Mouse (Mus musculus): ENCODE results near the gene Cep83. TPM values are rescaled to one million over a fixed set of nuclear protein-coding genes. Genes with fewer than 3 reads are reported as not detected.
"Not testable (repeated sequence)": the region's sequence is repeated elsewhere in the genome, so short reads cannot be mapped to it uniquely, and the experiment has no call there.

The Cep83 gene
- polyA plus RNA-seq, 1 experiment = 3.2 TPM

GRCm38 (mm10) chr10:94720300-94720699, 31.8 kb downstream of the Cep83 start:
- Histone ChIP-seq H3K4me1 (ENCODE audit: control insufficient read depth, insufficient read depth, insufficient read length, low read length) (no peaks in the 10 kb centered on the region), H3K36me3 (ENCODE audit: control insufficient read depth, insufficient read depth, low read length) (peaks cover 5% of the 10 kb centered on the region), H3K4me3 (ENCODE audit: low read depth, low read length) (no peak overlapping the region), H3K27ac (ENCODE audit: insufficient read depth, low read depth, low read length) (no peak overlapping the region), H3K27me3 (ENCODE audit: control insufficient read depth, insufficient read depth, low read length) (no peaks in the 10 kb centered on the region)
- no peak for TF ChIP-seq POLR2A (IDR thresholded peaks at IDR 0.05; ENCODE audit: low read depth, low read length)
- TF ChIP-seq CTCF (IDR thresholded peaks at IDR 0.05; ENCODE audit: extremely low read depth, insufficient read length, insufficient replicate concordance, low read depth, low read length) = no peak
- 95% methylated on average over 6 of the region's 6 CpGs for WGBS

- not testable (repeated sequence) for H3K4me1 ChIP-seq (ENCODE audit: control insufficient read depth, insufficient read depth, insufficient read length, low read length); H3K36me3 ChIP-seq (ENCODE audit: control insufficient read depth, insufficient read depth, low read length); H3K4me3 ChIP-seq (ENCODE audit: low read depth, low read length); H3K27me3 ChIP-seq (ENCODE audit: control insufficient read depth, insufficient read depth, low read length); H3K27ac ChIP-seq (ENCODE audit: insufficient read depth, low read depth, low read length)
- WGBS = 86% methylated on average over 2 of the region's 2 CpGs
Measured at GRCm38 (mm10) chr10:94728053-94728452, 39.6 kb downstream of the Cep83 start.

- WGBS = 95% methylated on average over 3 of the region's 3 CpGs
- Histone ChIP-seq H3K36me3 (ENCODE audit: control insufficient read depth, insufficient read depth, low read length) (peaks cover 5% of the 10 kb centered on the region), H3K4me1 (ENCODE audit: control insufficient read depth, insufficient read depth, insufficient read length, low read length) (peaks cover 2% of the 10 kb centered on the region; the same call in 1 of the 2 replicates), H3K4me3 (ENCODE audit: low read depth, low read length) (no peak overlapping the region), H3K27ac (ENCODE audit: insufficient read depth, low read depth, low read length) (no peak overlapping the region), H3K27me3 (ENCODE audit: control insufficient read depth, insufficient read depth, low read length) (no peaks in the 10 kb centered on the region)
- TF ChIP-seq POLR2A (IDR thresholded peaks at IDR 0.05; ENCODE audit: low read depth, low read length) = no peak
- TF ChIP-seq CTCF (IDR thresholded peaks at IDR 0.05; ENCODE audit: extremely low read depth, insufficient read length, insufficient replicate concordance, low read depth, low read length) = no peak
Measured at GRCm38 (mm10) chr10:94730445-94730844, 42.0 kb downstream of the Cep83 start.

GRCm38 (mm10) chr10:94734829-94735228, 46.4 kb downstream of the Cep83 start:
- peaks cover 2% of the 10 kb centered on the region; the same call in 1 of the 2 replicates for H3K4me1 ChIP-seq (ENCODE audit: control insufficient read depth, insufficient read depth, insufficient read length, low read length)
- no peak overlapping the region for H3K27ac ChIP-seq (ENCODE audit: insufficient read depth, low read depth, low read length)
- no peak for TF ChIP-seq POLR2A (IDR thresholded peaks at IDR 0.05; ENCODE audit: low read depth, low read length)
- TF ChIP-seq CTCF (IDR thresholded peaks at IDR 0.05; ENCODE audit: extremely low read depth, insufficient read length, insufficient replicate concordance, low read depth, low read length) = no peak
- H3K4me3 ChIP-seq (ENCODE audit: low read depth, low read length) = no peak overlapping the region
- 91% methylated on average over 3 of the region's 3 CpGs for WGBS
- H3K36me3 ChIP-seq (ENCODE audit: control insufficient read depth, insufficient read depth, low read length) = no peaks in the 10 kb centered on the region
- no peaks in the 10 kb centered on the region for H3K27me3 ChIP-seq (ENCODE audit: control insufficient read depth, insufficient read depth, low read length)

GRCm38 (mm10) chr10:94740221-94740620, 51.8 kb downstream of the Cep83 start:
- H3K4me1 ChIP-seq (ENCODE audit: control insufficient read depth, insufficient read depth, insufficient read length, low read length) = no peaks in the 10 kb centered on the region
- 82% methylated on average over 2 of the region's 2 CpGs for WGBS
- TF ChIP-seq CTCF (IDR thresholded peaks at IDR 0.05; ENCODE audit: extremely low read depth, insufficient read length, insufficient replicate concordance, low read depth, low read length) (no peak), POLR2A (IDR thresholded peaks at IDR 0.05; ENCODE audit: low read depth, low read length) (no peak)
- H3K4me3 ChIP-seq (ENCODE audit: low read depth, low read length) = no peak overlapping the region
- no peaks in the 10 kb centered on the region; the same call in 1 of the 2 replicates for H3K36me3 ChIP-seq (ENCODE audit: control insufficient read depth, insufficient read depth, low read length)
- no peaks in the 10 kb centered on the region for H3K27me3 ChIP-seq (ENCODE audit: control insufficient read depth, insufficient read depth, low read length)
- no peak overlapping the region for H3K27ac ChIP-seq (ENCODE audit: insufficient read depth, low read depth, low read length)

- Histone ChIP-seq H3K4me1 (ENCODE audit: control insufficient read depth, insufficient read depth, insufficient read length, low read length) (no peaks in the 10 kb centered on the region), H3K27ac (ENCODE audit: insufficient read depth, low read depth, low read length) (no peak overlapping the region), H3K4me3 (ENCODE audit: low read depth, low read length) (no peak overlapping the region), H3K27me3 (ENCODE audit: control insufficient read depth, insufficient read depth, low read length) (no peaks in the 10 kb centered on the region), H3K36me3 (ENCODE audit: control insufficient read depth, insufficient read depth, low read length) (no peaks in the 10 kb centered on the region; the same call in 1 of the 2 replicates)
- WGBS = 83% methylated on average over 3 of the region's 3 CpGs
- no peak for TF ChIP-seq POLR2A (IDR thresholded peaks at IDR 0.05; ENCODE audit: low read depth, low read length)
- no peak for TF ChIP-seq CTCF (IDR thresholded peaks at IDR 0.05; ENCODE audit: extremely low read depth, insufficient read length, insufficient replicate concordance, low read depth, low read length)
Measured at GRCm38 (mm10) chr10:94741459-94741858, 53.0 kb downstream of the Cep83 start.

GRCm38 (mm10) chr10:94747011-94747410, 58.6 kb downstream of the Cep83 start:
- no peak overlapping the region for H3K4me3 ChIP-seq (ENCODE audit: low read depth, low read length)

GRCm38 (mm10) chr10:94771496-94771895, 83.0 kb downstream of the Cep83 start:
- TF ChIP-seq CTCF (IDR thresholded peaks at IDR 0.05; ENCODE audit: extremely low read depth, insufficient read length, insufficient replicate concordance, low read depth, low read length) = no peak
- no peak for TF ChIP-seq POLR2A (IDR thresholded peaks at IDR 0.05; ENCODE audit: low read depth, low read length)
- Histone ChIP-seq H3K27ac (ENCODE audit: insufficient read depth, low read depth, low read length) (no peak overlapping the region), H3K27me3 (ENCODE audit: control insufficient read depth, insufficient read depth, low read length) (no peaks in the 10 kb centered on the region), H3K36me3 (ENCODE audit: control insufficient read depth, insufficient read depth, low read length) (0 out of 2 replicates have a peak, but pooled peaks cover 4% of the 10 kb centered on the region), H3K4me1 (ENCODE audit: control insufficient read depth, insufficient read depth, insufficient read length, low read length) (no peaks in the 10 kb centered on the region), H3K4me3 (ENCODE audit: low read depth, low read length) (no peak overlapping the region)
- 20% methylated on average over 3 of the region's 3 CpGs for WGBS

More at GRCm38 (mm10) chr10:94747011-94747410, 58.6 kb downstream of the Cep83 start:
- Histone ChIP-seq H3K27me3 (ENCODE audit: control insufficient read depth, insufficient read depth, low read length) (no peaks in the 10 kb centered on the region), H3K4me1 (ENCODE audit: control insufficient read depth, insufficient read depth, insufficient read length, low read length) (no peaks in the 10 kb centered on the region), H3K27ac (ENCODE audit: insufficient read depth, low read depth, low read length) (no peak overlapping the region), H3K36me3 (ENCODE audit: control insufficient read depth, insufficient read depth, low read length) (peaks cover 7% of the 10 kb centered on the region; the same call in 1 of the 2 replicates)
- TF ChIP-seq CTCF (IDR thresholded peaks at IDR 0.05; ENCODE audit: extremely low read depth, insufficient read length, insufficient replicate concordance, low read depth, low read length) (no peak), POLR2A (IDR thresholded peaks at IDR 0.05; ENCODE audit: low read depth, low read length) (no peak)
- 92% methylated on average over 2 of the region's 2 CpGs for WGBS

All from small intestine, adult 2 months (tissue).